Mouse (Mus musculus) embryonic facial prominence, embryonic 14.5 days (tissue): ENCODE results near the gene Ggcx. TPM values are rescaled to one million over a fixed set of nuclear protein-coding genes. Genes with fewer than 3 reads are reported as not detected.

Source experiments
- ATAC-seq: fragments of 200-750 bp; cut with Nextera tagmentation; 2 replicates; pipeline ENCODE4 v1.8.0; 2017; ENCODE audit warnings: low read depth, moderate number of reproducible peaks, moderate TSS enrichment
- DNase-seq: peaks from one replicate; pipeline ENCODE4 v3.0.0-alpha.2; 2015; ENCODE audit warnings: low spot score
- H3K27ac ChIP-seq: fragments of 300-500 bp; sonication (generic); replicated peaks from 2 replicates; pipeline ENCODE4 v1.5.1; 2014; ENCODE audit warnings: low read depth, mild to moderate bottlenecking, low read length, moderate library complexity
- H3K27me3 ChIP-seq: fragments of 300-500 bp; sonication (generic); replicated peaks from 2 replicates; pipeline ENCODE4 v1.6.1; 2014; ENCODE audit warnings: low read length; ENCODE audit not compliant: control insufficient read depth, insufficient read depth
- H3K36me3 ChIP-seq: fragments of 300-500 bp; sonication (generic); 2 replicates; pipeline ENCODE4 v1.6.1; 2014; ENCODE audit warnings: low read length, mixed read lengths; ENCODE audit not compliant: control insufficient read depth, insufficient read depth
- H3K4me1 ChIP-seq: fragments of 300-500 bp; sonication (generic); 2 replicates; pipeline ENCODE4 v1.6.1; 2014; ENCODE audit warnings: antibody characterized with exemption, low read length; ENCODE audit not compliant: control insufficient read depth, insufficient read depth
- H3K4me2 ChIP-seq: fragments of 300-500 bp; sonication (generic); 2 replicates; pipeline ENCODE4 v1.6.1; 2014; ENCODE audit warnings: low read depth, mild to moderate bottlenecking, low read length, moderate library complexity, mixed read lengths
- H3K4me3 ChIP-seq: fragments of 300-500 bp; sonication (generic); 2 replicates; pipeline ENCODE4 v1.5.1; 2014; ENCODE audit warnings: low read depth, mild to moderate bottlenecking, low read length
- H3K9ac ChIP-seq: fragments of 300-500 bp; sonication (generic); 2 replicates; pipeline ENCODE4 v1.6.1; 2014; ENCODE audit warnings: low read depth, mild to moderate bottlenecking, low read length, moderate library complexity, mixed read lengths
- H3K9me3 ChIP-seq: fragments of 300-500 bp; sonication (generic); 2 replicates; pipeline ENCODE4 v1.6.1; 2016; ENCODE audit warnings: low read length; ENCODE audit not compliant: control insufficient read depth
- WGBS: fragments of 180-500 bp; shearing (Covaris S2); extraction: QIAGEN DNeasy Blood & Tissue Kit; methylation state at CpG from one replicate; pipeline ENCODE4 v1.1.7; 2014; 5-methylcytosine and 5-hydroxymethylcytosine counted together
- polyA plus RNA-seq: library from polyadenylated mRNA; unstranded; fragments of >200 nt; fragmentation: Nextera tagmentation; extraction: Ambion mirVana; gene quantifications from 2 replicates; pipeline ENCODE4 v1.2.1, GENCODE M21; 2014

Gene Ggcx
- polyA plus RNA-seq, 1 experiment from 2014 or later, result 15.7 TPM

- DNase-seq (peak; percentile 84), ATAC-seq (peak; percentile 87)
- H3K36me3 ChIP-seq, result peaks cover 32% of the 10 kb centered on the region
- H3K4me1 ChIP-seq, result peaks cover 14% of the 10 kb centered on the region; the same call in 1 of the 2 replicates
- no peaks in the 10 kb centered on the region for H3K27me3 ChIP-seq
- no peaks in the 10 kb centered on the region for H3K9me3 ChIP-seq
- H3K4me3 ChIP-seq, result peak within 1 kb of the TSS; percentile 52
- H3K4me2 ChIP-seq, result peak within 1 kb of the TSS; percentile 74
- H3K9ac ChIP-seq, result peak within 1 kb of the TSS; percentile 75
- peak within 1 kb of the TSS; percentile 90 for H3K27ac ChIP-seq
- under 1% methylated on average over 23 of the region's 33 CpGs for WGBS
Measured at GRCm38 (mm10) chr6:72389941-72390771, 24.0 kb upstream of the Ggcx start, which contains the start of gene Vamp8. Gene Vamp8 (minus strand): TSS chr6:72390703.

GRCm38 (mm10) chr6:72390795-72391521 is 23.1 kb upstream of the Ggcx start:
- ATAC-seq (peak; percentile 17), DNase-seq (peak; percentile 62)
- peaks cover 25% of the 10 kb centered on the region for H3K36me3 ChIP-seq
- H3K27me3 ChIP-seq, result no peaks in the 10 kb centered on the region
- no peaks in the 10 kb centered on the region for H3K9me3 ChIP-seq
- H3K4me1 ChIP-seq, result peaks cover 14% of the 10 kb centered on the region; the same call in 1 of the 2 replicates
- WGBS, result 15% methylated on average over 11 of the region's 12 CpGs
- H3K4me3 ChIP-seq, result peak overlapping the region; percentile 52
- peak overlapping the region; percentile 75 for H3K9ac ChIP-seq
- H3K27ac ChIP-seq, result peak overlapping the region; percentile 90
- peak overlapping the region; percentile 74 for H3K4me2 ChIP-seq

GRCm38 (mm10) chr6:72392341-72392740 is 21.8 kb upstream of the Ggcx start:
- Histone ChIP-seq H3K27ac (no peak overlapping the region), H3K9ac (no peak overlapping the region), H3K27me3 (no peaks in the 10 kb centered on the region), H3K9me3 (no peaks in the 10 kb centered on the region), H3K4me1 (peaks cover 14% of the 10 kb centered on the region; the same call in 1 of the 2 replicates), H3K4me2 (no peak overlapping the region), H3K36me3 (peaks cover 16% of the 10 kb centered on the region), H3K4me3 (no peak overlapping the region)
- ATAC-seq (no peak), DNase-seq (no peak)
- WGBS, result 90% methylated on average over 5 of the region's 5 CpGs

DNA sequence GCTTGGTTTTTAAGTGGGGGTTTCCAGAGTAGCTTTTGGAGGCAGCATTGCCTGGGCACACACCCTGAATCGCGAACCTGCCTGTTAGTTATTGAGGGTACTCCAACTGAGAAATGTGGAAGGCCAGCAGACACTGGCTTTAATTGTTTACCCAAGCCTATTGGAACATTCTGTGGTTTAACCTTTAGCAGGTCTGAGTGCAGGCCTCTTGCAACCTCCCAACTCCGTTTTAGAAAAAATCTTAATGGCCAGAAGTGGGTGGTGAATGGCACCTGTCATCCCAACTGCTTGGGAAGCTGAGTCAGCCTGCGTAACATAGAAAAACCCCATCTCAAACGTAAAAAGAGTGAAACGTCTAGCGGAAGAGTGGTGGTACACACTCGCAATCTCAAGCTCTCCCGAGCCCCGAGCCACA is 17.3 kb upstream of the Ggcx start:
- WGBS, result 69% methylated on average over 10 of the region's 10 CpGs
- no peak overlapping the region for H3K4me3 ChIP-seq
- no peaks in the 10 kb centered on the region for H3K9me3 ChIP-seq
- DNase-seq (no peak), ATAC-seq (no peak)
- no peak overlapping the region for H3K4me2 ChIP-seq
- H3K27ac ChIP-seq, result no peak overlapping the region
- H3K9ac ChIP-seq, result no peak overlapping the region
- no peaks in the 10 kb centered on the region for H3K36me3 ChIP-seq
- no peaks in the 10 kb centered on the region for H3K4me1 ChIP-seq
- no peaks in the 10 kb centered on the region for H3K27me3 ChIP-seq

DNA sequence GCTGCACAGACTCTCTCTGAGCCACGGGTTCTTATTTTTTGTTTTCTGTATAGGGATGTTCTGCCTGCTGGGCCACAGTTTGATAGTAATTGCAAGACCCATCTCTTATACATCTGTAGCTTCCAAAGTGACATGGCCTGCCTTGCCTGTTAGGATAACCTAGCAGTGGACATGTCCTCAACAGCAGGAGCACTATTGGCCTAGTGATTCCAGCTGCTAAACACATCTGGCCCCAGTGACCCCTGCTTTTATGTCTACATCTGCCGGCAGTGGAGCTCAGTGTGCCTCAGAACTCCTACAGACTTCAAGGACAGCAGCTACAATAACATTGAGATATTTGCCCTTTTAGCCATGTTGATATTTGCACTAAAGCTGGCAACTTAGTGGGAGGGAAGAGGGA is 14.1 kb upstream of the Ggcx start:
- Histone ChIP-seq H3K4me3 (no peak overlapping the region), H3K9me3 (no peaks in the 10 kb centered on the region), H3K27me3 (no peaks in the 10 kb centered on the region), H3K9ac (no peak overlapping the region), H3K36me3 (no peaks in the 10 kb centered on the region), H3K4me1 (no peaks in the 10 kb centered on the region), H3K4me2 (no peak overlapping the region), H3K27ac (no peak overlapping the region)
- DNase-seq, result no peak
- ATAC-seq, result no peak
- 55% methylated on average over 2 of the region's 2 CpGs for WGBS

GRCm38 (mm10) chr6:72401875-72402274 is 12.2 kb upstream of the Ggcx start:
- WGBS, result 21% methylated on average over 7 of the region's 7 CpGs
- H3K27ac ChIP-seq, result no peak overlapping the region
- no peak overlapping the region for H3K9ac ChIP-seq
- DNase-seq (peak; percentile 66), ATAC-seq (no peak)
- no peaks in the 10 kb centered on the region for H3K4me1 ChIP-seq
- H3K4me3 ChIP-seq, result no peak overlapping the region
- no peaks in the 10 kb centered on the region for H3K9me3 ChIP-seq
- H3K36me3 ChIP-seq, result no peaks in the 10 kb centered on the region
- H3K27me3 ChIP-seq, result no peaks in the 10 kb centered on the region
- H3K4me2 ChIP-seq, result no peak overlapping the region

- Histone ChIP-seq H3K4me3 (no peak overlapping the region), H3K4me2 (no peak overlapping the region), H3K36me3 (no peaks in the 10 kb centered on the region), H3K27ac (no peak overlapping the region), H3K27me3 (no peaks in the 10 kb centered on the region), H3K9ac (no peak overlapping the region), H3K4me1 (no peaks in the 10 kb centered on the region), H3K9me3 (no peaks in the 10 kb centered on the region)
- ATAC-seq (no peak), DNase-seq (no peak)
- WGBS, result 63% methylated on average over 7 of the region's 7 CpGs
Measured at GRCm38 (mm10) chr6:72405356-72405755, 8.8 kb upstream of the Ggcx start.

GRCm38 (mm10) chr6:72407119-72407518 is 7.0 kb upstream of the Ggcx start:
- no peaks in the 10 kb centered on the region for H3K27me3 ChIP-seq
- no peak overlapping the region for H3K27ac ChIP-seq
- ATAC-seq (peak; percentile 78), DNase-seq (peak; percentile 92)
- no peak overlapping the region for H3K9ac ChIP-seq
- 0% methylated on average over 5 of the region's 5 CpGs for WGBS
- H3K4me2 ChIP-seq, result no peak overlapping the region
- no peaks in the 10 kb centered on the region for H3K4me1 ChIP-seq
- H3K9me3 ChIP-seq, result no peaks in the 10 kb centered on the region
- H3K4me3 ChIP-seq, result no peak overlapping the region
- no peaks in the 10 kb centered on the region for H3K36me3 ChIP-seq
